ENCODE assay signal across 16 mouse cellular contexts in genomic region chr2:179043671-179044070, GRCm38 (mm10).
DNase-seq lines count a peak whose midpoint lies in the region.
"Had no signal": no experiment of that assay in that cellular context is flagged by ENCODE, and none has a peak within 500 bp of the region (broad histone marks: within the 10 kb centered on the region; RNA-seq: fewer than 3 reads in every experiment).

No protein-coding gene starts in this region.

- intact Hi-C loops in left cerebral cortex, postnatal 25 days (cut with DNase I): loop anchor here (5.0 kb wide), 1 partner anchor 194 kb away; no protein-coding TSS in a partner anchor
- intact Hi-C loops in left cerebral cortex, postnatal 4 days (cut with DNase I): no loop called here

- peak; percentile 54 to 60 for DNase-seq in left cerebral cortex, postnatal 25 days (ENCODE audit: low spot score in 2 of 2)
- DNase-seq in left cerebral cortex, postnatal 4 days: no peak
- DNase-seq in frontal cortex, adult 2 months (ENCODE audit: extremely low spot score in 1 of 2, low spot score in 1 of 2): peak; percentile 38 to 42
- peak; percentile 64 for DNase-seq in layer of hippocampus, adult 9-11 months
- no peak for DNase-seq in urinary bladder, postnatal 25 days (ENCODE audit: low spot score)
- no peak for DNase-seq in urinary bladder, adult 2 months (ENCODE audit: low spot score)
- DNase-seq in ovary, postnatal 14 days (ENCODE audit: low spot score): no peak
- DNase-seq: adrenal gland, adult 2 months; cerebellum, adult 9-11 months; gastrocnemius, postnatal 14 days; heart, adult 18-20 months; kidney, adult 9 months; lung, adult 18-20 months; lung, postnatal 14 days; retina, postnatal 1 day; thymus, adult 18-20 months had no signal

Comparison
In these comparisons a context has a peak if more than half of its experiments do, and no peak if none do; other contexts are left out.
1. DNase-seq: peak in left cerebral cortex, postnatal 25 days (2 of 2), frontal cortex, adult 2 months (2 of 2) and layer of hippocampus, adult 9-11 months (single experiment); none in left cerebral cortex, postnatal 4 days (single experiment), urinary bladder, postnatal 25 days (single experiment), urinary bladder, adult 2 months (single experiment) and ovary, postnatal 14 days (single experiment).